Mouse (Mus musculus) spleen, adult 2 months (tissue): ENCODE measurements at regions not wholly inside any gene's neighbourhood (a gene's known extent, or its start where the extent isn't known, plus 50 kb on each side); places are given as distances from the start of the nearest gene placed in this dataset.

ENCODE experiments used
- CTCF ChIP-seq: fragments of 200-500 bp; IDR thresholded peaks from 2 replicates; pipeline ENCODE4 v1.5.1; 2011; ENCODE audit warnings: mild to moderate bottlenecking, inconsistent platforms; ENCODE audit not compliant: insufficient read depth, insufficient read length, insufficient replicate concordance; ENCODE audit errors: extremely low read depth
- POLR2A ChIP-seq: fragments of 200-500 bp; IDR thresholded peaks from 2 replicates; pipeline ENCODE4 v1.6.1; 2011; ENCODE audit warnings: low read depth, low read length, inconsistent platforms

GRCm38 (mm10) chr19:54252145-54252664 lies 208.3 kb downstream of the Adra2a start:
- TF ChIP-seq CTCF, result no peak
- TF ChIP-seq POLR2A, result no peak
